Mouse (Mus musculus): ENCODE measurements at regions not wholly inside any gene's neighbourhood (a gene's known extent, or its start where the extent isn't known, plus 50 kb on each side); places are given as distances from the start of the nearest gene placed in this dataset.
A peak's percentile ranks its signal among the peaks of the same experiment; 100 is the strongest.

- peak; percentile 96 for DNase-seq (ENCODE audit: low spot score, missing footprints)
- H3K36me3 ChIP-seq (ENCODE audit: control insufficient read depth, insufficient read depth, low read length): no peaks in the 10 kb centered on the region
- no peaks in the 10 kb centered on the region for H3K9me3 ChIP-seq (ENCODE audit: control insufficient read depth, low read length)
- no peak overlapping the region for H3K27ac ChIP-seq (ENCODE audit: low read depth, low read length)
- H3K27me3 ChIP-seq (ENCODE audit: control insufficient read depth, insufficient read depth, low read length): no peaks in the 10 kb centered on the region
- H3K9ac ChIP-seq (ENCODE audit: low read length): no peak overlapping the region
- WGBS: 4% methylated on average over 2 of the region's 2 CpGs
- H3K4me1 ChIP-seq (ENCODE audit: control insufficient read depth, insufficient read depth, low read length): no peaks in the 10 kb centered on the region
- ATAC-seq (ENCODE audit: low FRiP score): peak; percentile 78
- no peak overlapping the region for H3K4me3 ChIP-seq (ENCODE audit: low read depth, low read length)
- no peak overlapping the region for H3K4me2 ChIP-seq
Observed at GRCm38 (mm10) chr1:112378660-112379059, 513.9 kb upstream of the Dsel start.

- no peaks in the 10 kb centered on the region for H3K36me3 ChIP-seq (ENCODE audit: control insufficient read depth, insufficient read depth, low read length)
- no peaks in the 10 kb centered on the region for H3K4me1 ChIP-seq (ENCODE audit: control insufficient read depth, insufficient read depth, low read length)
- no peak overlapping the region for H3K4me2 ChIP-seq
- H3K9ac ChIP-seq (ENCODE audit: low read length): no peak overlapping the region
- 88% methylated on average over 1 of the region's 1 CpGs for WGBS
- no peaks in the 10 kb centered on the region for H3K9me3 ChIP-seq (ENCODE audit: control insufficient read depth, low read length)
- no peak overlapping the region for H3K27ac ChIP-seq (ENCODE audit: low read depth, low read length)
- H3K27me3 ChIP-seq (ENCODE audit: control insufficient read depth, insufficient read depth, low read length): no peaks in the 10 kb centered on the region
- H3K4me3 ChIP-seq (ENCODE audit: low read depth, low read length): no peak overlapping the region
- ATAC-seq (ENCODE audit: low FRiP score): no peak
- DNase-seq (ENCODE audit: low spot score, missing footprints): no peak
Observed at GRCm38 (mm10) chr1:112355816-112356215, 491.1 kb upstream of the Dsel start.
